Mouse (Mus musculus): ENCODE results near the gene Bmp10. TPM values are rescaled to one million over a fixed set of nuclear protein-coding genes. Genes with fewer than 3 reads are reported as not detected.

Bmp10 gene
- polyA plus RNA-seq, 1 experiment from 2014 or later = not detected

DNA sequence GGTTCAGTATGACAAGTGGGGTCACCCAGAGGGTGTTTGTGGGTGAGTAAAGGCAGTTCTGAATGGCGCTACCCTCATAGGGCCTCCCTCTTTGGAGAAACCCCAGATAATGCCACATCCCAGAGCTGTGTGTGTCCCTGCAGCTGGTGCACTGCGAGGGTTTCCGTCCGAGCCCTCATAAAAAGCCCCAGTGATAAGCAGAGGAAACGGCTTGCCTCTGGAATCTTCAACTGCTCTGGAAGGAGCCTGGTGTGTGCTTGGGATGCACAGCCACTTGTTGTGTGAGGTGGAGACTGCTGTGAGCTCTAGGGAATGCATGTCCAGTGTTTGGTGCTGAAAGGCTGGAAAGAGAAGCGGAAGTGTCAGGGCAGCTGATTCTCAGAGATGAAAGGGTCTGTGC lies 27.3 kb upstream of the Bmp10 start:
- no peaks in the 10 kb centered on the region for H3K4me1 ChIP-seq
- no peak overlapping the region for H3K4me2 ChIP-seq
- ATAC-seq (ENCODE audit: insufficient read depth, low FRiP score, low read depth) = no peak
- no peaks in the 10 kb centered on the region for H3K9me3 ChIP-seq
- no peaks in the 10 kb centered on the region for H3K27me3 ChIP-seq (replicated peaks)
- WGBS = 61% methylated on average over 6 of the region's 6 CpGs
- no peak overlapping the region for H3K9ac ChIP-seq
- no peaks in the 10 kb centered on the region for H3K36me3 ChIP-seq
- no peak overlapping the region for H3K4me3 ChIP-seq (replicated peaks)
- no peak overlapping the region for H3K27ac ChIP-seq

DNA sequence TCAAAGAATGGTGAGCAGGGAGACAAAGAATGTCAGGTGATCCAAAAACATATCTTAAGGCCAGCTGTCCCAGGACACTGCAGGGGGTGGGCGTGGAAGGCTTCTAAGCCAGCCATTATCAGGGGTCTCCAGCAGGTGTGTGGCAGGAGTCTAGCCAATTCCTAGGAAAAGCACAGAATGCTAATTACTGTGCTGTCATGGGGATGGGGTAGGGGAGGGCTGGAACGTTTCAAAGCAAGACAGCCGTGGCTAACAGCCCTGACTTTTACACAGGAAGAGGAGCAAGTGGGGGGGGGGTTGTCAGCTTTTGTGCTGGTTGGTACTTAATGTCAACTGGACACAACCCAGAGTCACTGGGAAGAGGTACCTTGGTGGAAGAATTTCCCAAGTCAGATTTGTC lies 16.8 kb upstream of the Bmp10 start:
- no peak for ATAC-seq (ENCODE audit: insufficient read depth, low FRiP score, low read depth)
- Histone ChIP-seq H3K4me1 (no peaks in the 10 kb centered on the region), H3K9ac (no peak overlapping the region), H3K4me3 (replicated peaks) (no peak overlapping the region), H3K36me3 (no peaks in the 10 kb centered on the region), H3K9me3 (no peaks in the 10 kb centered on the region), H3K27ac (no peak overlapping the region), H3K4me2 (no peak overlapping the region), H3K27me3 (replicated peaks) (no peaks in the 10 kb centered on the region)
- WGBS = 30% methylated on average over 3 of the region's 3 CpGs

DNA sequence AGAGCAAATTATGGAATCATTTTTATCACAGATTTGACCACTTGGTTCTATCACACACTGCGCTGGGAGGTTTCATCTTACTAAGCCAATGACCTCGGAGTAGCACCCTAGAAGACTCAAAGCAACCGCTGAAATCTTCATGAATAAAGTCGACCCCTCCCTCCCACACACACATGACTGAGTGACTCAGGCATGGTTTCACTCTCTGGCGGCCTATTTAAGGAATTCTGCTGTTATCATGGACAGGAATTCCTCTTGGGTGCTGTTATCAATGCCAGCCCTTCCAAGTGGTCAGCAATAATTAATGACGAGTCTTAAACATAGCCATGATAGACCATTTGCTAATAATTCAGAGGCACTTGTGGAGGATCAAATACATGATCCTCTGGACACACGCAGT lies 6.5 kb upstream of the Bmp10 start:
- WGBS = 56% methylated on average over 7 of the region's 7 CpGs
- no peaks in the 10 kb centered on the region for H3K4me1 ChIP-seq
- no peak overlapping the region for H3K4me3 ChIP-seq (replicated peaks)
- H3K9ac ChIP-seq = no peak overlapping the region
- no peaks in the 10 kb centered on the region for H3K36me3 ChIP-seq
- H3K4me2 ChIP-seq = no peak overlapping the region
- no peak for ATAC-seq (ENCODE audit: insufficient read depth, low FRiP score, low read depth)
- no peak overlapping the region for H3K27ac ChIP-seq
- no peaks in the 10 kb centered on the region for H3K9me3 ChIP-seq
- H3K27me3 ChIP-seq (replicated peaks) = no peaks in the 10 kb centered on the region

DNA sequence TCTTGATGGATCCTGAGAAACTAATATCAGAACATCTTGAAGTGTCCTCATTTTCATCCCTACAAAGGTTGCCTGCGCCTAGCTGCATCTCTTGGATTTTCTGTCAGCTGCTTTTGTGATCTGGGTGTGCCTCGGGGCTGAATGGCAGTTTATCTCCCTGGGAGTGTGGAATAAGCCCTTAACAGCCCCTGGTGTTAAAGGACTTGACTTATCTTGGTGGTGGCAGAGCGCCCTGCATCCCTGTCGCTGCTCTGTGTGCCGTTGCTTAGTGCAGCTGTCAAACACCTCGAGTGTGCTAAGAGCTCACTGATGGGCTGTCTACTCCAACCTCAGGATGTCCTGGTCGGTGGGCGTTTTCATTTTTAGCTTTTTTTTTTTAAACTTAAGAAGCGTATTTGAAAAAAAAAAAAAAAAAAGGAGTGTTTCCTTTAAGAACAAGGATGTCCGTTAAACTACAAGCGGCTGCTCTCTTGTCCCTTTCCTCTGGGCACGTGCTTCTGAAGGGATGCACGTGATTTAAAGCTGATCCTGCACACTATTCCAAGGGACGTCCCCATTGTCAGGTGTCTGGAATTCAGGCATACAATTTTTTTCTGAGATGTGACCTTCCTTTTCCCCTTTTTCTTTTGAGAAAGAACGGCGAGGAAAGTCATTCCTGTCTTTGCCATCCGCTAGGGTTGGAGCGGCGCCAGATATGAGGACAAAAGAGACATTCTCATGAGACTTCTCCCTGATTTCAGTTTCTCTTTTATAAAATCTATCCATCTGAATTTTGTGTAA lies 4.6 kb upstream of the Bmp10 start:
- Histone ChIP-seq H3K9ac (no peak overlapping the region), H3K27ac (no peak overlapping the region), H3K36me3 (no peaks in the 10 kb centered on the region), H3K4me3 (replicated peaks) (no peak overlapping the region), H3K4me2 (no peak overlapping the region), H3K9me3 (no peaks in the 10 kb centered on the region), H3K27me3 (replicated peaks) (no peaks in the 10 kb centered on the region), H3K4me1 (no peaks in the 10 kb centered on the region)
- WGBS = 53% methylated on average over 19 of the region's 19 CpGs
- no peak for ATAC-seq (ENCODE audit: insufficient read depth, low FRiP score, low read depth)

DNA sequence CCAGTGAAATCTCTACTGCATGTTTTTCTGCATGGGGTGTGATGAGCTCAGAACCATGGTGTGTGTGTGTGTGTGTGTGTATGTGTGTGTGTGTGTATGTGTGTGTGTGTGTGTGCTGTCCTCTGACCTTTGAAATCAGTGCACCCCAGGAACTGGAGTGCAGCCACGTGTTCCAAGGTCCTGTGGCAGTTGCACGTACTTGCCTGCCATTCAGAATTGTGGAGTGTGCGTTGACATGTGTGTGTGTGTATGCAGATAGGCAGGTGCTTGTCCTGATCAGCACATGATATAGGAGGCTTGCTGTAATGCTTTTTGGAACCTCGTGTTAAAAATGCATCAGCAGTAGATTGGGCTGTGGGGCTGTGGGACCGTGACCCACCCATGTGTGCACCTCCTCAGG lies 1.8 kb upstream of the Bmp10 start:
- H3K9ac ChIP-seq = no peak overlapping the region
- no peak overlapping the region for H3K4me3 ChIP-seq (replicated peaks)
- WGBS = 81% methylated on average over 5 of the region's 5 CpGs
- no peak overlapping the region for H3K4me2 ChIP-seq
- no peaks in the 10 kb centered on the region for H3K4me1 ChIP-seq
- no peak overlapping the region for H3K27ac ChIP-seq
- no peaks in the 10 kb centered on the region for H3K9me3 ChIP-seq
- H3K36me3 ChIP-seq = no peaks in the 10 kb centered on the region
- no peaks in the 10 kb centered on the region for H3K27me3 ChIP-seq (replicated peaks)
- no peak for ATAC-seq (ENCODE audit: insufficient read depth, low FRiP score, low read depth)

DNA sequence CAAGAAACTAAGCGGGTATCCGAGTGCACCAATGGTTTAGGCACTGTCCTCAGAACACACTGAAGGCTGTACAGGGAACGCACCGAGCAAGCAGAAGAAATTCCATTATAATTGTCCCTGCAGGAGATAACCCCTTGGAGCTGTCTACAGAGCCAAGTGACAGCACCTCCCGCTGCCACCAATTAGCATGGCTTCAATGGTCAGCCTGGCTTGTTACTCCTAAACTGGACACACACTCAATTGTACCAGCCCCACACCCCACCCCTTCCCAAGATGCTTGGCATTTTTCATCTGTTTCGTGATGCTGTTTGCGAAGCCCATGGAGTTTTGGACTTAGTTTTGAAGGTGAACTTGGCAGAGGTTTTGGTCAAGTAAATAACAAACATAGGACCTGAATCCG lies 1.2 kb upstream of the Bmp10 start:
- no peaks in the 10 kb centered on the region for H3K9me3 ChIP-seq
- no peak overlapping the region for H3K9ac ChIP-seq
- H3K4me1 ChIP-seq = no peaks in the 10 kb centered on the region
- no peak overlapping the region for H3K27ac ChIP-seq
- no peak overlapping the region for H3K4me2 ChIP-seq
- H3K36me3 ChIP-seq = no peaks in the 10 kb centered on the region
- H3K27me3 ChIP-seq (replicated peaks) = no peaks in the 10 kb centered on the region
- no peak for ATAC-seq (ENCODE audit: insufficient read depth, low FRiP score, low read depth)
- 79% methylated on average over 8 of the region's 8 CpGs for WGBS
- H3K4me3 ChIP-seq (replicated peaks) = no peak overlapping the region

DNA sequence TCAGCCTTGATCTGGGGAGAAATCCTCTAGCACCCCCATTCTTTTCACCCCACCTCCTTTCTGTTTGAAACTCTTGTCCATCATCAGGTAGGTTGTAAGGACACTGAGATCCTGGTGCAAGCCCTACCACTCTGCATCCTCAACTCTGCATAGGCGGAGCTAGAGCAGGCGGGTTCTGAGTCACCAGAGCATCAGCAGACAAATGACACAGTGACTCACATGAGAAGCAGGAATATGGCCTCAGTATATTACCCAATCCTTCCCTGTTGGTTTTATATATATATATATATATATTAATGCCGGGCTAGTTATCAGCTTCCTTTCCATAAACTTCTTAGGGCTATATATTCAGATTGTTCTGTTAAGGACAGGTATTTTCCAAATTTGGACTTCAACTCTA lies 7.0 kb downstream of the Bmp10 start:
- no peak for ATAC-seq (ENCODE audit: insufficient read depth, low FRiP score, low read depth)
- H3K36me3 ChIP-seq = no peaks in the 10 kb centered on the region
- no peaks in the 10 kb centered on the region for H3K4me1 ChIP-seq
- H3K4me2 ChIP-seq = no peak overlapping the region
- WGBS = 80% methylated on average over 3 of the region's 3 CpGs
- no peak overlapping the region for H3K4me3 ChIP-seq (replicated peaks)
- H3K27me3 ChIP-seq (replicated peaks) = no peaks in the 10 kb centered on the region
- no peak overlapping the region for H3K9ac ChIP-seq
- H3K27ac ChIP-seq = no peak overlapping the region
- H3K9me3 ChIP-seq = no peaks in the 10 kb centered on the region

DNA sequence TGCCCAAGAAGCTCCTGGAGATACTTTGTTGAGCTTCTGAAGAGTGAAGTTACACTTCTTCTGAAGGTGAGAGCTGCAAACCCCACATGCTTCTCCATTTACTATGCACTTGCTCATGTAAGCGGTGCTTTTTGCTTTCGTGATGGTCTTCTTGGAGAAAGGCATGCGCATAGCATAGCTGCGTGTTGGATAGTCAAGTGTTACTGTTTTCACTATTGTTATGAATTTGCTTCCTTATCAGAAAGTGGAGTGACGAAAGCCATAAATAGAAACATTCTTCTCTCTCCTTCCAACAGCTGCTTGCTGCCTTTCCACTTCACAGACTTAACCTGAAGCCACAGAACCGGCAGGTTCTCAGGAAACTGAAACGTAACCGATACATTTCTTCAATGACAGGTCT lies 8.0 kb downstream of the Bmp10 start:
- H3K36me3 ChIP-seq = no peaks in the 10 kb centered on the region
- no peak overlapping the region for H3K4me2 ChIP-seq
- WGBS = 74% methylated on average over 8 of the region's 8 CpGs
- no peaks in the 10 kb centered on the region for H3K27me3 ChIP-seq (replicated peaks)
- no peaks in the 10 kb centered on the region for H3K4me1 ChIP-seq
- H3K27ac ChIP-seq = no peak overlapping the region
- no peak overlapping the region for H3K4me3 ChIP-seq (replicated peaks)
- H3K9ac ChIP-seq = no peak overlapping the region
- no peak for ATAC-seq (ENCODE audit: insufficient read depth, low FRiP score, low read depth)
- H3K9me3 ChIP-seq = no peaks in the 10 kb centered on the region

DNA sequence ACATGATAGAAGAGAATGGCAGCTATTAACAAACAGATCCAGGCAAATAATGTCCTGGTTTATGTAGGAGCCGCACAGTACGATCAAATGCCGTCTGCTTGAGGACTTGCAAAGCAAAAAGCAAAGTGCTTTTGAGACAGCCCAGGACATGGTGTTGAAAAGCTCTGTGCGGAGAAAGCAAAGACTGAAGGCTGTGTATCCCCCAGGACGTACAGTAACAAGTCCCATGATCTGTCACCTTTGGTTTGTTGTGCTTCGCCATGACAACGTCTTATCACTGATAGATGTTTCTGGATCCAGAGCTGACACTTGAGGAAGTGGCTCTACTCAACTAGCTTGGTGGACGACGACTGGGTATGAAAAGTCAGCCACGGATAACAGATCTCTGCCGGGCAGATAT lies 14.5 kb downstream of the Bmp10 start:
- Histone ChIP-seq H3K27me3 (replicated peaks) (no peaks in the 10 kb centered on the region), H3K4me3 (replicated peaks) (no peak overlapping the region), H3K4me1 (no peaks in the 10 kb centered on the region), H3K9me3 (no peaks in the 10 kb centered on the region), H3K27ac (no peak overlapping the region), H3K4me2 (no peak overlapping the region), H3K36me3 (no peaks in the 10 kb centered on the region), H3K9ac (no peak overlapping the region)
- 68% methylated on average over 11 of the region's 11 CpGs for WGBS
- ATAC-seq (ENCODE audit: insufficient read depth, low FRiP score, low read depth) = no peak

DNA sequence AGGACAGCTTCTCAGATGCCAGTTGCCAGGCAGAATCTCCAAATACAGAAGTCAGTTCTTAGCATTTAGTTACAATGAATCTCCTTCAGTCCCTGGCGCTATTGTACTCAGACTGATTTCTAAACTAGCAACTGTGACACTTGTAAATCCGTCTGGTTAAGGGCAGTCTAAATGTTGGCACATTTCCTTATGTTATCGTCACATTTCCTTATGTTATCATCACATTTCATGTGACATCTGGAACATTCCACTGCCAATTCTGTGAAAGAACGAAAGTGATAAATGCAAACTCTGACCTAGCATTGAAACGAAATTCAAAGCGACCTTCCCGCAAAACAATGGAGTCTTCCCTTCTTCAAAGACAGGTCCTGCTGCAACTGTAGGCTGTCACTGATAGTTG lies 16.4 kb downstream of the Bmp10 start:
- no peak overlapping the region for H3K4me2 ChIP-seq
- H3K27me3 ChIP-seq (replicated peaks) = no peaks in the 10 kb centered on the region
- WGBS = 70% methylated on average over 7 of the region's 7 CpGs
- no peak overlapping the region for H3K4me3 ChIP-seq (replicated peaks)
- no peak overlapping the region for H3K27ac ChIP-seq
- H3K4me1 ChIP-seq = no peaks in the 10 kb centered on the region
- ATAC-seq (ENCODE audit: insufficient read depth, low FRiP score, low read depth) = no peak
- H3K36me3 ChIP-seq = no peaks in the 10 kb centered on the region
- H3K9me3 ChIP-seq = no peaks in the 10 kb centered on the region
- no peak overlapping the region for H3K9ac ChIP-seq

DNA sequence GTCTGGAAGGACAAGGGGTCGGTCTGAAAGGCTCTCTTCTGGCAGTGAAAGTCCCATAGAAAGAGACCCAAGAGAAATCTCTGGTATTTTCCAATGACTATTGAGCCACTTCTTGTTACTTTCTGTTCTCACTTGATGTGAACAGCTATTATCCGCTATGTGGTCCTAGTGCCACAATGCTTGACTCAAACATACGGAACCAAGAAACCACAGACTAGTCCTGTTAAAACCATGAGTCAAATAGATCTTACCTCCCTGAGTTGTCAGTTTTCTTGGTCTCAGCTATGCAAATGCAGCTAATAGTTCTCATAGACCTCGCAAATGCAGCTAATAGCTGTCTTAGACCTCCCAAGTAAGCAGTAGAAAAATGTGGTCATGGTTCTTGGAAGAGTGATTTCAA lies 18.4 kb downstream of the Bmp10 start:
- no peak overlapping the region for H3K4me3 ChIP-seq (replicated peaks)
- no peaks in the 10 kb centered on the region for H3K27me3 ChIP-seq (replicated peaks)
- WGBS = 86% methylated on average over 4 of the region's 4 CpGs
- no peak for ATAC-seq (ENCODE audit: insufficient read depth, low FRiP score, low read depth)
- H3K4me1 ChIP-seq = no peaks in the 10 kb centered on the region
- no peaks in the 10 kb centered on the region for H3K9me3 ChIP-seq
- H3K27ac ChIP-seq = no peak overlapping the region
- no peak overlapping the region for H3K4me2 ChIP-seq
- H3K36me3 ChIP-seq = no peaks in the 10 kb centered on the region
- H3K9ac ChIP-seq = no peak overlapping the region

DNA sequence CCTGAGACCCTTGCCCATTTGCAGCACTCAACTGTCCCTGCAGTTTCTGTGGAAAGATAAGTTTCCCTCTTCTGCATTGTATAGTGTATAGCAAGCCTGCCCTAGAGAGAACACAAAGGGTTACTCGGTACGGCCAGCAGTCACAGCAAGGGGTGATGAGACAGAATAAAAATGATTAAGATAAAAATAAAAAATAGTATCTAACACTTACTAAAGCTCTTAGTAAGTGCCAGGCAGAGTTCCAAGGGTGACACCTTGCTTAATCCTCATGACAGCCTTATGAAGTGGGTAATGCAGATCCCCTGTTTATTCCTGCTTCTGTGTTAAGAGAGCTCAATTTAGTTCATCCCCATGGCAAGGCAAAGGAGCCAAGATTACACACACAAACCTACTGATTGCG lies 20.7 kb downstream of the Bmp10 start:
- Histone ChIP-seq H3K36me3 (no peaks in the 10 kb centered on the region), H3K4me1 (no peaks in the 10 kb centered on the region), H3K27me3 (replicated peaks) (no peaks in the 10 kb centered on the region), H3K4me3 (replicated peaks) (no peak overlapping the region), H3K9ac (no peak overlapping the region), H3K9me3 (no peaks in the 10 kb centered on the region), H3K4me2 (no peak overlapping the region), H3K27ac (no peak overlapping the region)
- no peak for ATAC-seq (ENCODE audit: insufficient read depth, low FRiP score, low read depth)
- WGBS = 73% methylated on average over 3 of the region's 3 CpGs

DNA sequence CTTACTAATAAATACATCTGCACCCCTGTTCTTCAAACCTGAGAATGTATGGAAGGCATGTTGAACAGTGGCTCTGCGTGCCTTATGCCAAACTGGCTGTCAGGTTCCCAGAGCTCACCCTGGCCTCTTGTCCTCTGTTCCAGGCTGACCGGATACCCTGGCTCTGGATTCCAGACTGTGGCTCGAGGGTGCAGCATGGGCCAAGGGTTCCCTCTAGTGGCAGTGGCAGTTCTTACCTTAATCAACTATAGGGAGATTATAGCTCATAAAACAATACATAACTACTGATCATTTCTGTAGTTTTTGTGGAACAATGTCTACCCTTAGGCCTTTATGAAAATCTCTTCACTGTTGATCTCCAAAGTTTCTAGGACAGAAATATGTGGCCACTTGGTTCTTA lies 22.2 kb downstream of the Bmp10 start:
- Histone ChIP-seq H3K27ac (no peak overlapping the region), H3K36me3 (no peaks in the 10 kb centered on the region), H3K9me3 (no peaks in the 10 kb centered on the region), H3K4me1 (no peaks in the 10 kb centered on the region), H3K4me2 (no peak overlapping the region), H3K9ac (no peak overlapping the region), H3K27me3 (replicated peaks) (no peaks in the 10 kb centered on the region), H3K4me3 (replicated peaks) (no peak overlapping the region)
- WGBS = 41% methylated on average over 3 of the region's 3 CpGs
- ATAC-seq (ENCODE audit: insufficient read depth, low FRiP score, low read depth) = no peak
